Mouse (Mus musculus): ENCODE data around the gene Phactr4. TPM values are rescaled to one million over a fixed set of nuclear protein-coding genes. Genes with fewer than 3 reads are reported as not detected.

Phactr4 gene
- polyA plus RNA-seq, 1 experiment: 21.2 TPM

GRCm38 (mm10) chr4:132345843-132346212 lies 76.5 kb downstream of the Phactr4 start:
- H3K27ac ChIP-seq (ENCODE audit: insufficient read depth, low read depth, low read length): no peak overlapping the region
- TF ChIP-seq POLR2A (IDR thresholded peaks at IDR 0.05; ENCODE audit: borderline replicate concordance, low read depth, low read length) (no peak), CTCF (IDR thresholded peaks at IDR 0.05; ENCODE audit: low read depth, low read length) (no peak)
- H3K4me3 ChIP-seq (ENCODE audit: insufficient read depth, low read length): no peak overlapping the region
- peaks cover 12% of the 10 kb centered on the region for H3K4me1 ChIP-seq (ENCODE audit: control insufficient read depth, insufficient read depth, low read length)

GRCm38 (mm10) chr4:132345135-132345842 lies 77.0 kb downstream of the Phactr4 start:
- TF ChIP-seq CTCF (IDR thresholded peaks at IDR 0.05; ENCODE audit: low read depth, low read length): peak; percentile 72
- no peak for TF ChIP-seq POLR2A (IDR thresholded peaks at IDR 0.05; ENCODE audit: borderline replicate concordance, low read depth, low read length)
- Histone ChIP-seq H3K4me1 (ENCODE audit: control insufficient read depth, insufficient read depth, low read length) (peaks cover 12% of the 10 kb centered on the region), H3K27ac (ENCODE audit: insufficient read depth, low read depth, low read length) (peak overlapping the region; percentile 67), H3K4me3 (ENCODE audit: insufficient read depth, low read length) (peak overlapping the region; percentile 98)

- peaks cover 12% of the 10 kb centered on the region for H3K4me1 ChIP-seq (ENCODE audit: control insufficient read depth, insufficient read depth, low read length)
- H3K27ac ChIP-seq (ENCODE audit: insufficient read depth, low read depth, low read length): peak overlapping the region; percentile 67; the same call in 1 of the 2 replicates
- TF ChIP-seq POLR2A (IDR thresholded peaks at IDR 0.05; ENCODE audit: borderline replicate concordance, low read depth, low read length): no peak
- no peak for TF ChIP-seq CTCF (IDR thresholded peaks at IDR 0.05; ENCODE audit: low read depth, low read length)
Measured at GRCm38 (mm10) chr4:132344403-132345134, 77.7 kb downstream of the Phactr4 start.

DNA sequence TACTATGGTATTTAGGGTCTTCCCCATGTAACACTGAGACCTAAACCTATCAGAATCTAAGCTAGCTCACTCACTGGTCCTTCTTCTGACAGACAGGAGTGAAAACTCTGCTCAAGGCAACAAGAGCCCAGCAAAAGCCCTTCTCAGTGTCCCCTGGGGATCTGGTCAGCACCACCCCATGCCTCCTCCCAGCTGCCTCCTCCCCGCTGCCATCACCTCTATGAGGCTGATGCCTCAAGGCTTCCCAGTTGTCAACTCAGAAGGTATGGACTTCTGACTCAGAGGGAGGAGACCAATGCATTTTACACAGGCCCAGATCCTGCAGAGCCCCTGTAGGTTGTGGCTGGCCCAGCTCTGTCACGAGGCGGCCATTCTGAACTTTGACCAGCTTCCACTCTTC lies 80.8 kb downstream of the Phactr4 start:
- peaks cover 12% of the 10 kb centered on the region for H3K4me1 ChIP-seq (ENCODE audit: control insufficient read depth, insufficient read depth, low read length)
- no peak overlapping the region for H3K4me3 ChIP-seq (ENCODE audit: insufficient read depth, low read length)
- no peak overlapping the region for H3K27ac ChIP-seq (ENCODE audit: insufficient read depth, low read depth, low read length)
- TF ChIP-seq CTCF (IDR thresholded peaks at IDR 0.05; ENCODE audit: low read depth, low read length) (no peak), POLR2A (IDR thresholded peaks at IDR 0.05; ENCODE audit: borderline replicate concordance, low read depth, low read length) (no peak)

More at GRCm38 (mm10) chr4:132344403-132345134, 77.7 kb downstream of the Phactr4 start:
- peak overlapping the region; percentile 98 for H3K4me3 ChIP-seq (ENCODE audit: insufficient read depth, low read length)

DNA sequence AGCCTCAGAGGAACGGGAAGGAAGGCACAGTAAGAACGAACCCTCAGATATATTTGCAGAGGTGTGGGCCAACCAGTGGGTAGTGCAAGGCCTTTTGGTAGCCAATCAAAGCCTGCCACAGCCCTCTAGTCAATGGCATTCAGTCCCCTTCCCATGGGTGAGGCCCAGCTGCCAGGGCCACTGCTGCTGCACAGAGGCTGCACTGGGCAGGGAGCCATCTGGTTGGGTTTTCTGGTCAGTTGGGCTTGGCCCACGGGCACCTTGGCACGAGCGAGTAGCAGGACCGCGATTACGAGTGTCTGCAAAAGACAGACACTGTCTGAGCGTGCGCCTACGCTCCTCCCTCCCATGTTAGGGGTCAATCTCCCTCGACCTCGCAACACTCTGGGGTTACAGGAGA lies 83.3 kb downstream of the Phactr4 start:
- no peak for TF ChIP-seq POLR2A (IDR thresholded peaks at IDR 0.05; ENCODE audit: borderline replicate concordance, low read depth, low read length)
- no peak for TF ChIP-seq CTCF (IDR thresholded peaks at IDR 0.05; ENCODE audit: low read depth, low read length)
- Histone ChIP-seq H3K4me3 (ENCODE audit: insufficient read depth, low read length) (no peak overlapping the region), H3K4me1 (ENCODE audit: control insufficient read depth, insufficient read depth, low read length) (peaks cover 13% of the 10 kb centered on the region; the same call in 1 of the 2 replicates), H3K27ac (ENCODE audit: insufficient read depth, low read depth, low read length) (no peak overlapping the region)

- H3K4me1 ChIP-seq (ENCODE audit: control insufficient read depth, insufficient read depth, low read length): peaks cover 15% of the 10 kb centered on the region
- H3K27ac ChIP-seq (ENCODE audit: insufficient read depth, low read depth, low read length): no peak overlapping the region
Measured at GRCm38 (mm10) chr4:132332880-132333279, 89.4 kb downstream of the Phactr4 start.

GRCm38 (mm10) chr4:132331960-132332359 lies 90.3 kb downstream of the Phactr4 start:
- TF ChIP-seq CTCF (IDR thresholded peaks at IDR 0.05; ENCODE audit: low read depth, low read length) (no peak), POLR2A (IDR thresholded peaks at IDR 0.05; ENCODE audit: borderline replicate concordance, low read depth, low read length) (no peak)
- Histone ChIP-seq H3K4me1 (ENCODE audit: control insufficient read depth, insufficient read depth, low read length) (peaks cover 15% of the 10 kb centered on the region), H3K27ac (ENCODE audit: insufficient read depth, low read depth, low read length) (no peak overlapping the region), H3K4me3 (ENCODE audit: insufficient read depth, low read length) (no peak overlapping the region)

More at GRCm38 (mm10) chr4:132332880-132333279, 89.4 kb downstream of the Phactr4 start:
- TF ChIP-seq CTCF (IDR thresholded peaks at IDR 0.05; ENCODE audit: low read depth, low read length): no peak
- no peak for TF ChIP-seq POLR2A (IDR thresholded peaks at IDR 0.05; ENCODE audit: borderline replicate concordance, low read depth, low read length)
- no peak overlapping the region for H3K4me3 ChIP-seq (ENCODE audit: insufficient read depth, low read length)

- Histone ChIP-seq H3K4me1 (ENCODE audit: control insufficient read depth, insufficient read depth, low read length) (peaks cover 12% of the 10 kb centered on the region), H3K4me3 (ENCODE audit: insufficient read depth, low read length) (peak overlapping the region; percentile 88), H3K27ac (ENCODE audit: insufficient read depth, low read depth, low read length) (no peak overlapping the region)
- TF ChIP-seq CTCF (IDR thresholded peaks at IDR 0.05; ENCODE audit: low read depth, low read length) (no peak), POLR2A (IDR thresholded peaks at IDR 0.05; ENCODE audit: borderline replicate concordance, low read depth, low read length) (no peak)
Measured at GRCm38 (mm10) chr4:132329835-132330354, 92.4 kb downstream of the Phactr4 start.

- Histone ChIP-seq H3K4me3 (ENCODE audit: insufficient read depth, low read length) (peak within 1 kb of the TSS; percentile 88), H3K27ac (ENCODE audit: insufficient read depth, low read depth, low read length) (peak within 1 kb of the TSS; percentile 79), H3K4me1 (ENCODE audit: control insufficient read depth, insufficient read depth, low read length) (peaks cover 12% of the 10 kb centered on the region)
- TF ChIP-seq CTCF (IDR thresholded peaks at IDR 0.05; ENCODE audit: low read depth, low read length) (no peak), POLR2A (IDR thresholded peaks at IDR 0.05; ENCODE audit: borderline replicate concordance, low read depth, low read length) (no peak)
Measured at GRCm38 (mm10) chr4:132329115-132329834, 93.0 kb downstream of the Phactr4 start, which contains the start of gene Trnau1ap. TSS of gene Trnau1ap (minus strand) at chr4:132329538.

All from bone marrow macrophage, adult 2 months (primary cell).